Mouse (Mus musculus) midbrain, embryonic 14.5 days (tissue): ENCODE data around the gene Snurf. TPM values are rescaled to one million over a fixed set of nuclear protein-coding genes. Genes with fewer than 3 reads are reported as not detected.

Source experiments
- ATAC-seq: fragments of 200-750 bp; cut with Nextera tagmentation; 2 replicates; pipeline ENCODE4 v1.8.0; 2017; ENCODE audit warnings: moderate number of reproducible peaks, moderate library complexity; ENCODE audit not compliant: low FRiP score, low TSS enrichment
- DNase-seq: peaks from one replicate; pipeline ENCODE4 v3.0.0-alpha.2; 2015
- H3K27ac ChIP-seq: fragments of 300-500 bp; sonication (generic); replicated peaks from 2 replicates; pipeline ENCODE4 v1.5.1; 2014; ENCODE audit warnings: mild to moderate bottlenecking, low read depth, low read length, moderate library complexity
- H3K27me3 ChIP-seq: fragments of 300-500 bp; sonication (generic); 2 replicates; pipeline ENCODE4 v1.6.1; 2014; ENCODE audit warnings: low read length, control low read depth, mixed read lengths; ENCODE audit not compliant: control insufficient read depth, insufficient read depth
- H3K36me3 ChIP-seq: fragments of 300-500 bp; sonication (generic); 2 replicates; pipeline ENCODE4 v1.6.1; 2014; ENCODE audit warnings: low read length, control low read depth; ENCODE audit not compliant: control insufficient read depth, insufficient read depth
- H3K4me1 ChIP-seq: fragments of 300-500 bp; sonication (generic); 2 replicates; pipeline ENCODE4 v1.6.1; 2014; ENCODE audit warnings: mild to moderate bottlenecking, antibody characterized with exemption, low read length, control low read depth; ENCODE audit not compliant: control insufficient read depth, insufficient read depth
- H3K4me2 ChIP-seq: fragments of 300-500 bp; sonication (generic); 2 replicates; pipeline ENCODE4 v1.6.1; 2014; ENCODE audit warnings: mild to moderate bottlenecking, low read length, moderate library complexity
- H3K4me3 ChIP-seq: fragments of 300-500 bp; sonication (generic); replicated peaks from 2 replicates; pipeline ENCODE4 v1.5.1; 2014; ENCODE audit warnings: low read depth, low read length
- H3K9ac ChIP-seq: fragments of 300-500 bp; sonication (generic); replicated peaks from 2 replicates; pipeline ENCODE4 v1.6.1; 2014; ENCODE audit warnings: mild to moderate bottlenecking, low read length, moderate library complexity
- H3K9me3 ChIP-seq: fragments of 300-500 bp; sonication (generic); 2 replicates; pipeline ENCODE4 v1.6.1; 2016; ENCODE audit warnings: low read length, control low read depth, mixed read lengths; ENCODE audit not compliant: control insufficient read depth
- WGBS: fragments of 180-500 bp; shearing (Covaris S2); extraction: QIAGEN DNeasy Blood & Tissue Kit; methylation state at CpG from one replicate; pipeline ENCODE4 v1.1.7; 2014; 5-methylcytosine and 5-hydroxymethylcytosine counted together
- polyA plus RNA-seq: library from polyadenylated mRNA; unstranded; fragments of >200 nt; fragmentation: Nextera tagmentation; extraction: Ambion mirVana; gene quantifications from 2 replicates; pipeline ENCODE4 v1.2.1, GENCODE M21; 2014

Gene Snurf
- polyA plus RNA-seq, 1 experiment from 2014 or later, result 590 TPM

DNA sequence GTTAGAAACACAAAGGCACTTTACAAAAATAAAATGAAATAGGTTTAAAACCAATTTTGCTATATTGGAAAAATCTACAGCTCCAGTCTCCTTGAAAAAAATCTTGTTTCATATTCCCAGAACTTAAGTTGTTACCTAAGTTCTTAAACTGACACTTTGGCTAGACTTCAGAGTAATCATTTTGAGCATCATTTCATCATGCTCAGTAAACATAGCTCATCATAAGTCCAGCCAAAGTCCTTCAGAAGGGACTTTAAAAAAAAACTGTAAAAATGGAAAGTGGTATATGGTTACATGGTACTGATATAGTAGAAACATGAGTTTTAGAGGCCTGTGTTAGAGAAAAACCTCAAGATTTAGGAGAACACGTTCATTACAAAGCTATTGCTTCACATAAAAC, 26.2 kb downstream of the Snurf start:
- 77% methylated on average over 1 of the region's 1 CpGs for WGBS
- Histone ChIP-seq H3K4me3 (no peak overlapping the region), H3K9ac (no peak overlapping the region), H3K4me2 (no peak overlapping the region), H3K9me3 (no peaks in the 10 kb centered on the region), H3K27ac (no peak overlapping the region), H3K27me3 (no peaks in the 10 kb centered on the region), H3K36me3 (peaks cover 26% of the 10 kb centered on the region), H3K4me1 (no peaks in the 10 kb centered on the region)
- no peak for ATAC-seq
- DNase-seq, result no peak

Other genes starting within 250 kb of the Snurf start
- gene Gm38393, start within 50 bp of the Snurf start, polyA plus RNA-seq, result 7.9 and 10.8 TPM in 2 replicates
- gene Snrpn, start 135.2 kb upstream of the Snurf start, polyA plus RNA-seq, result 775 and 949 TPM in 2 replicates